Mouse (Mus musculus) midbrain, embryonic 13.5 days (tissue): ENCODE results near the gene Ptk7. TPM values are rescaled to one million over a fixed set of nuclear protein-coding genes. Genes with fewer than 3 reads are reported as not detected.

Experiments used
- ATAC-seq: fragments of 200-750 bp; cut with Nextera tagmentation; 2 replicates; pipeline ENCODE4 v1.8.0; 2017; ENCODE audit warnings: mild to moderate bottlenecking, moderate TSS enrichment, moderate library complexity
- H3K27ac ChIP-seq: fragments of 300-500 bp; sonication (generic); 2 replicates; pipeline ENCODE4 v1.5.1; 2015; ENCODE audit warnings: inconsistent platforms, mild to moderate bottlenecking, moderate library complexity
- H3K27me3 ChIP-seq: fragments of 300-500 bp; sonication (generic); 2 replicates; pipeline ENCODE4 v1.6.1; 2015; ENCODE audit warnings: mild to moderate bottlenecking, inconsistent platforms
- H3K36me3 ChIP-seq: fragments of 300-500 bp; sonication (generic); 2 replicates; pipeline ENCODE4 v1.6.1; 2015; ENCODE audit warnings: mild to moderate bottlenecking, inconsistent platforms
- H3K4me1 ChIP-seq: fragments of 300-500 bp; sonication (generic); replicated peaks from 2 replicates; pipeline ENCODE4 v1.6.1; 2015; ENCODE audit warnings: inconsistent platforms
- H3K4me2 ChIP-seq: fragments of 300-500 bp; sonication (generic); replicated peaks from 2 replicates; pipeline ENCODE4 v1.6.1; 2015; ENCODE audit warnings: moderate library complexity, mild to moderate bottlenecking, inconsistent platforms
- H3K4me3 ChIP-seq: fragments of 300-500 bp; sonication (generic); replicated peaks from 2 replicates; pipeline ENCODE4 v1.5.1; 2015; ENCODE audit warnings: mild to moderate bottlenecking, inconsistent platforms
- H3K9ac ChIP-seq: fragments of 300-500 bp; sonication (generic); replicated peaks from 2 replicates; pipeline ENCODE4 v1.6.1; 2015; ENCODE audit warnings: mild to moderate bottlenecking, inconsistent platforms
- H3K9me3 ChIP-seq: fragments of 300-500 bp; sonication (generic); 2 replicates; pipeline ENCODE4 v1.6.1; 2016; ENCODE audit warnings: mild to moderate bottlenecking, inconsistent platforms
- WGBS: fragments of 180-500 bp; shearing (Covaris S2); methylation state at CpG from one replicate; pipeline ENCODE4 v1.1.7; 2015; 5-methylcytosine and 5-hydroxymethylcytosine counted together
- polyA plus RNA-seq: library from polyadenylated mRNA; unstranded; fragments of >200 nt; fragmentation: Nextera tagmentation; extraction: Ambion mirVana; gene quantifications from 2 replicates; pipeline ENCODE4 v1.2.1, GENCODE M21; 2015

The Ptk7 gene
- polyA plus RNA-seq, 1 experiment from 2014 or later: 37.5 TPM

DNA sequence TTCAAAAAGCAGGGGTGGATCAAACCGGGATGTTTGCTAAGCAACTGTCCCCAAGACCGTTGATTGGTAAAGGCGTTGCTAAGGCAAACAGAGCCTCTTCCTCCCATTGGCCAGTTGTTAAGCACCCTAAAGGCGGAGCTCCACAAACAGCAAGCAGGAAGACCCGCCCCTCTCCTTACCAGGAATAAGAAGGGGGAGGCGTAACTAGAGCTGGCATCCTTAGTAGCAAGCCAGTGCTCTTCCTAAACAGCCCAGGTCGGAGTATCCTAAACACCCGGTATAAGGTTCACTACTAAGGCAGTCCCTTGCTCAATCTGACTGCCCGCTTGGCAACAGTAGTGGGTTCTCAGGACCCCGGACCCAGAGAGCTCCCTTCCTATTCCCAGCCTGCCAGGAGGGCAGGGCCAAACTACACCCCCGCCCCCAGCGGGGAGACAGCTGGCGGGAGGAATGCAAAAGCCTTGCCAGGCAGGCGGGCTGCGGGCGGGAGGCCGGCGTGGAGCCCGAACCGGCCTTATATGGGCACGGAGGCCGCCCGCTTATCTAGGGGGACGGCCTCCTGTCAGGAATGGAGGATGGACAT, 76.4 kb downstream of the Ptk7 start:
- 1% methylated on average over 24 of the region's 24 CpGs for WGBS
- peak overlapping the region; percentile 94 for H3K4me2 ChIP-seq
- H3K27me3 ChIP-seq: peaks cover 1% of the 10 kb centered on the region; the same call in 1 of the 2 replicates
- peak overlapping the region; percentile 98 for H3K4me3 ChIP-seq
- no peaks in the 10 kb centered on the region for H3K9me3 ChIP-seq
- H3K9ac ChIP-seq: peak overlapping the region; percentile 99
- peak overlapping the region; percentile 80 for H3K27ac ChIP-seq
- H3K36me3 ChIP-seq: peaks cover 43% of the 10 kb centered on the region
- peak; percentile 79 for ATAC-seq
- H3K4me1 ChIP-seq: peaks cover 41% of the 10 kb centered on the region

DNA sequence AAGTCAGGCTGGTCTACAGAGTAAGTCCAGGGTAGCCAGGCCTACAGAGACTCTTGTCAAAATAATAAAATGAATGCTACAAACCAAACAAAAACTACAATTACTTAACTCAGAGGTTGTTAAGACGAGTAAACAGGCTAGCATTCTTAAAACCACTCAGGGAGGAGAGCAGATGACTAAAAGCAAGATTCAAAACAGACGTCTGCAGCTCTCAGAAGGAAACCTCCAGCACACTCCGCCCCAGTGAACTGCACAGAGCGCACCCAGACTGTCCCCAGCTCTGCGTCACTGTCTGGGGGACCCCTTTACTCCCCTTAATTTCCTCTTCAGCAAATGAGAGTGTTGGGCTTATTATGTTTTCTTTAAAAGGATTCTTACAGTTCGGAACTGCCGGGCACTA, 77.2 kb downstream of the Ptk7 start:
- H3K4me1 ChIP-seq: peaks cover 40% of the 10 kb centered on the region
- peaks cover 45% of the 10 kb centered on the region for H3K36me3 ChIP-seq
- no peak for ATAC-seq
- H3K9ac ChIP-seq: no peak overlapping the region
- H3K27me3 ChIP-seq: peaks cover 9% of the 10 kb centered on the region
- no peaks in the 10 kb centered on the region for H3K9me3 ChIP-seq
- WGBS: 83% methylated on average over 7 of the region's 7 CpGs
- peak overlapping the region; percentile 94 for H3K4me2 ChIP-seq
- peak overlapping the region; percentile 14; the same call in 1 of the 2 replicates for H3K27ac ChIP-seq
- H3K4me3 ChIP-seq: peak overlapping the region; percentile 98; the same call in 1 of the 2 replicates

DNA sequence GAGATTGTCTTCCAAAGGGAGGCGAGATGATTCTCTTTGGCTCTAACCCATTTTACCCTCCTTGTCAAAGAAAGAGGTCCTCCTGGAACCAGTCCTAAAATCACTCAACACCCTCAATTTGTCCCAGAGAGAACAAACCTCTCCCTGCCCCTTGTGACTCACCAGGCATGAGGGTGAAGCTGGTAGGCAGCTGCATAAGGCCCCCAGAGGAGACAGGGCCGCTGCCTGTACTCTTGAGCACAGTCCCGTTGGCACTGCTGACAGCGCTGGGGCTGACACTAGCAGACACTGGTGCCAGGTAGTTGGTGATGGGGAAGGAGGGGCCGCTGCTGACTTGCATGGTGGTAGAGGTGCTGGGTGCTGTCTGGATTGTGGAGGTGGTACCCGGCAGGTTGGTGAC, 77.9 kb downstream of the Ptk7 start:
- WGBS: 94% methylated on average over 6 of the region's 6 CpGs
- peaks cover 41% of the 10 kb centered on the region for H3K4me1 ChIP-seq

DNA sequence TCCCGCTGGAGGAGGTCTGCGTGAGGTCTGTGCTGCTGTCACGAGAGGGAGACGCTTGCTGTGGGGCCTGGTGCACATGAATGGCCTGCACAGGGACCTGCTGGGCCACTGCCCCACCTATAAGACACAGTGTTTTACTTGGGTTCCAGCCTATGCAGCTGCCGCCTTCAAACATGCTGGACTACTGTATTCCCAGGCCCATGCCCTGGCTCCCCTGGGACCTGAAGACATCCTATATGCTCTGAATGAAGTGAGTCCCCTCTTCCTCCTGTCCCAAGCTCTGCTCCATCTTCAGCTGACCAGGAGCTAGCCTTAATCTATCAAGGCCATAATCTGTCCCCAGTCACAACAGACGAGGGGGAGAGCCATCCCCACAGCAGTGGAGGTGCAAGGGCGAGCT, 78.4 kb downstream of the Ptk7 start:
- 91% methylated on average over 7 of the region's 7 CpGs for WGBS
- no peak overlapping the region for H3K9ac ChIP-seq
- peaks cover 13% of the 10 kb centered on the region for H3K27me3 ChIP-seq
- no peak overlapping the region for H3K27ac ChIP-seq
- no peaks in the 10 kb centered on the region for H3K9me3 ChIP-seq
- H3K36me3 ChIP-seq: peaks cover 45% of the 10 kb centered on the region
- H3K4me2 ChIP-seq: no peak overlapping the region
- peaks cover 43% of the 10 kb centered on the region for H3K4me1 ChIP-seq
- no peak for ATAC-seq
- H3K4me3 ChIP-seq: no peak overlapping the region

More for the DNA sequence above, 77.9 kb downstream of the Ptk7 start:
- Histone ChIP-seq H3K9ac (no peak overlapping the region), H3K4me2 (no peak overlapping the region), H3K27ac (no peak overlapping the region), H3K4me3 (no peak overlapping the region), H3K9me3 (no peaks in the 10 kb centered on the region), H3K27me3 (peaks cover 13% of the 10 kb centered on the region), H3K36me3 (peaks cover 45% of the 10 kb centered on the region)
- no peak for ATAC-seq

DNA sequence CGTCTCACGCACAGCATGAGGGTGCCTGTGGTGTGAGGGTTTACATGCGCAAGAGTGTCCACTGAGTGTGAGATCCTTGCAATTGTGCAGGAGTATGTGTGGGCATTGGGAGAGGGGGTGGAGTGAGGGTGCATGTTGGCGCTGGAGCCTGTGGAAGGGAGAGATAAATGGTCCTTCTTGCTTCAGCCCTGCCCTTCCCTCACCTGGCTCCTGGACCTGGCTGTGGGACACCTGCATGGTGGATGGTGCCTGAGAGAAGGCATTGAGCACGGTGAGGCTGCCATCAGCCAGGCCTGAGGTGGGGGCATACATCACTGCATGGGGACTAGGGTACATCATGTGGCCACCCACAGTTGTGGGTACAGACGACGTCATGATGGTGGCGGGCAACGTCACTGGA, 79.7 kb downstream of the Ptk7 start:
- Histone ChIP-seq H3K9ac (no peak overlapping the region), H3K27ac (no peak overlapping the region), H3K4me3 (no peak overlapping the region), H3K4me1 (peaks cover 51% of the 10 kb centered on the region), H3K9me3 (no peaks in the 10 kb centered on the region), H3K36me3 (peaks cover 45% of the 10 kb centered on the region), H3K27me3 (peaks cover 13% of the 10 kb centered on the region), H3K4me2 (no peak overlapping the region)
- ATAC-seq: no peak
- 90% methylated on average over 9 of the region's 9 CpGs for WGBS

DNA sequence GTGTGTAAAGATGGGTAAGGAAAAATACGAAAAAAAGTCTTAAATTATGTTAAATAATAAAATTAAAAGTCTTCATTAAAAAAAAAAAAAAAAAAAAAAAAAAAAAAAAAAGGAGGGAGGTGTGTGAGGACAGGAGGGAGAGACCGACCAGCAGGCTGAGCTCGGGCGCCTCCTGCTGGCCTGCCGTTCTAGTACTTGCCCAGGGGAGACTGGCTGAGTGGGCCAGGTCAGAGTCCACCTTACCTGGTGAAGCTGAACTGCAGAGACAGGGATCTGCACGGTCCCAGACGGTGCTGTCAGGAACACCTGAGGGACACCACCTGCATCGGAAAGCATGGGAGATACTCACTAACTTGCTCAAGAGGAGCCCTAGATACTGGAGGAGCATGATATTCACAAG, 80.1 kb downstream of the Ptk7 start:
- no peak overlapping the region for H3K4me3 ChIP-seq
- no peaks in the 10 kb centered on the region for H3K9me3 ChIP-seq
- 22% methylated on average over 8 of the region's 8 CpGs for WGBS
- H3K4me2 ChIP-seq: no peak overlapping the region
- peaks cover 47% of the 10 kb centered on the region for H3K4me1 ChIP-seq
- ATAC-seq: no peak
- H3K36me3 ChIP-seq: peaks cover 45% of the 10 kb centered on the region
- H3K27me3 ChIP-seq: peaks cover 13% of the 10 kb centered on the region
- H3K9ac ChIP-seq: no peak overlapping the region
- H3K27ac ChIP-seq: no peak overlapping the region

DNA sequence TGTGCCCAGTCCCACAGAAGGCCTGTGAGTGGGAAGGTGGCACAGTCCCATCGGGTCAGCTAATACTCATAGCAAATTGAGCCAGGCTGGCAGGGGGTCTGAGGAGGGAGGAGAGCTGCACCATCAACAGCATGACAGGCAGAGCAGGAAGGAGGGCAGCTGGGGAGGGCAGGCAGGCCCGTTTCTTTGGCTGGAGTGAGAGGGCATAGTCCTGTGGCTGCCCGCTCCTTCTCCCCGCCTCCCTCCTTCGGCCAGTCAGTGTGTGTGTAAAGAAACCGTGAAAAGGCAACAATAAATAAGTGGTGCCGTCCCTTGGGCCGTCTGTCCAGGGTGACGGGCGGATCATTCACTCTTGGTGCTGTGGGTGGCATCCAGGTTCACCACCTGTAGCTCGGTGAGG, 80.6 kb downstream of the Ptk7 start:
- H3K36me3 ChIP-seq: peaks cover 45% of the 10 kb centered on the region
- H3K4me3 ChIP-seq: no peak overlapping the region
- H3K9me3 ChIP-seq: no peaks in the 10 kb centered on the region
- H3K27ac ChIP-seq: no peak overlapping the region
- no peak for ATAC-seq
- H3K27me3 ChIP-seq: peaks cover 13% of the 10 kb centered on the region
- 57% methylated on average over 11 of the region's 11 CpGs for WGBS
- no peak overlapping the region for H3K9ac ChIP-seq
- peaks cover 42% of the 10 kb centered on the region for H3K4me1 ChIP-seq
- no peak overlapping the region for H3K4me2 ChIP-seq

DNA sequence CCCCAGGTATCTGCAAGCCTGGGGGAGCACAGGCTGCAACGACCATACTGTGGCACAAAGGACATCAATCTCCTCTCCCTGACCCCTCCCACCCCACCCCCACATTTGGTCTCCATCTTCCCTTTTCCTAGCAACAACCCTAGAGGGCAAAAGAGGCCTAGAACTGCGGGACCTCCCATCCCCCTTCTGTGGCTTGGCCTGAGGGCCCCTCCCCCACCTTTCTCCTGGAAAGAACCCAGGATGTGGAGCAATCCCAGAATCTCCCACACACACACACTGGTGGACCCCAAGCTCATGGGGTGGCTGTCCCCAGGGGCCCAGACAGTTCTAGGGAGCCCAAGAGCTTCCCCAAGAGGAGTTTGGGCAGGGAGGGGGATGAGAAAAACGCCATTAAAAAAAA, 81.4 kb downstream of the Ptk7 start:
- Histone ChIP-seq H3K27me3 (peaks cover 13% of the 10 kb centered on the region), H3K27ac (no peak overlapping the region), H3K9ac (no peak overlapping the region), H3K4me1 (peaks cover 36% of the 10 kb centered on the region), H3K4me3 (no peak overlapping the region), H3K36me3 (peaks cover 51% of the 10 kb centered on the region), H3K4me2 (no peak overlapping the region), H3K9me3 (no peaks in the 10 kb centered on the region)
- WGBS: 3% methylated on average over 3 of the region's 3 CpGs
- ATAC-seq: no peak

DNA sequence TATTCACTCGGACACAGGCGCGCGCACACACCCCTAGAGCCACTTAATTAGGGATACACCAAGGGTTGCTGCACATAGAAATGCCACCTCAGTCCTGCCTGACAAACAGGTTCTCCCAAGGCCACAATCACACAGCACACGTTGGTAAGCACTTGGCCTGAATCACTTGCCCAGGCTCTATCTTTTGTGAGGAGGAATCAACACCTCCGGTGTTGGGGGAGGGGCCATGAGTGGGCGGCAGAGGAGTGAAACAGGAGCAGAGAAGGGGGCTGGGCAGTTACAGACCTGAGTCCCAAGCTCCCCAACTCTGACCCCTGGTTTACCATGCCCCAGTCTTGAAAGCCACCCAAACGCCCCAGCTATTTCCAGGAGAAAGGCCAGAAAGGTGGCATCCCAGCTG, 82.3 kb downstream of the Ptk7 start:
- Histone ChIP-seq H3K4me3 (peak overlapping the region; percentile 81; the same call in 1 of the 2 replicates), H3K4me2 (peak overlapping the region; percentile 86), H3K9me3 (no peaks in the 10 kb centered on the region), H3K4me1 (peaks cover 28% of the 10 kb centered on the region), H3K9ac (no peak overlapping the region), H3K36me3 (peaks cover 51% of the 10 kb centered on the region), H3K27ac (no peak overlapping the region), H3K27me3 (peaks cover 13% of the 10 kb centered on the region)
- ATAC-seq: no peak
- WGBS: 9% methylated on average over 8 of the region's 8 CpGs

DNA sequence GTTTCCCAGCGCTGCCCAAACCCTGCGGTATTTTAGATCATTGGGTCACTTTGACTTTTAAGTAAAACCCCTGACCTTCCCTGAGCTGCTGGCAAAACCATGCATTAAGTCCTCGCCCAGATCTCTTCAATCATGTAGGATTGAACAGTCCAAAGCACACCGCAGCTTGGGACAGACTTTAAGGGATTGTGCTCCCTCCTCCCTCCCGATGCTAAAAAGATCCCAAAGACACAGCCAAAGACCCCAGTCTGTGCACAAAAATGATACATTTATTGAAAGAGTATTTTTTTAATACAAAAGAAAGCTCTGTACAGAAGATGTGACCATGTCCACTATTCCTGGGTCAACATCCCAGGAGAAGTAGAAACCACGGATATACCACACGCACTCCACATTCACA, 82.7 kb downstream of the Ptk7 start:
- WGBS: 6% methylated on average over 7 of the region's 7 CpGs
- ATAC-seq: no peak
- peaks cover 13% of the 10 kb centered on the region for H3K27me3 ChIP-seq
- H3K27ac ChIP-seq: no peak overlapping the region
- H3K9me3 ChIP-seq: no peaks in the 10 kb centered on the region
- peak overlapping the region; percentile 93 for H3K9ac ChIP-seq
- peak overlapping the region; percentile 86 for H3K4me2 ChIP-seq
- H3K4me1 ChIP-seq: peaks cover 26% of the 10 kb centered on the region
- H3K4me3 ChIP-seq: peak overlapping the region; percentile 81
- H3K36me3 ChIP-seq: peaks cover 50% of the 10 kb centered on the region

DNA sequence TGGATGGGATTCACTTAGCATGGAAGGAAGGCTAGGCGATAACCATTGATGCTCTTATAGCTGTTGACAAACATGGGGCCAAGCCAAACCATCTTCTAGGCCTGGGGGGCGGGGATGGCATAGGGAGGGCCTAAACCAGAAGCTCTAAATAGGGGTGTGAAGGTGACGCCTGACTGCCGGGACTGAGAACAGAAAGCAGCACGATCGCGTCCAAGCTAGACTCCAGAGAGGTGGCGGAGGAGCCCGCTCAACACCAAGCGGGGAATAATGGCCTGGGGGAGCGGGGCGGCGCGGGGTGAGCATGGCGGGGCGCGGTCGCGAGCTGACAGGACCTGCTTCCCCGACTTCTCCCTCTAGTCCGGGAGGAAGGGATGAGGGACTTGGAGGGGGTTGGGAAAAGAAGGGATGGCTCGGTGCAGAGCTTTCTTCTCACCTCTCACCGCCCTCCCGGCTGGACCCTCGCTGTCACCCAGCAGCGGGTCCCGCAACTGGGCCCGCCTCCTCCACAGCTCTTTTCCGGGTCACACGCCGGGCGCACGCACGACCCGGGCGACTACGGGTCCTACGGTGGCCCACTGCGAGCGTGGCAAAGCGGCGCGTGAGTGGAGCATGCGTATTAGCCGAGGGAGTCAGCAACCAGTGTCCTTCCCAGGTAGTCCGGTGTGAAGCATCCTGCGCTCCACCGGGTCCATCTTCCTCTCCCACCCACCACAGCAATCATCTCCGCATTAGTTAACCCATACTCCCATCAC, 83.3 kb downstream of the Ptk7 start, which contains the start of gene Cul9:
Cul9 (minus strand) TSS at position 576 of the 752 bp plus-strand sequence.
- Histone ChIP-seq H3K4me1 (peaks cover 26% of the 10 kb centered on the region), H3K27ac (peak within 1 kb of the TSS; percentile 30; the same call in 1 of the 2 replicates), H3K27me3 (peaks cover 13% of the 10 kb centered on the region), H3K9me3 (no peaks in the 10 kb centered on the region), H3K9ac (peak within 1 kb of the TSS; percentile 93), H3K4me2 (peak within 1 kb of the TSS; percentile 86), H3K4me3 (peak within 1 kb of the TSS; percentile 81), H3K36me3 (peaks cover 50% of the 10 kb centered on the region)
- WGBS: 1% methylated on average over 43 of the region's 49 CpGs
- ATAC-seq: peak; percentile 95

DNA sequence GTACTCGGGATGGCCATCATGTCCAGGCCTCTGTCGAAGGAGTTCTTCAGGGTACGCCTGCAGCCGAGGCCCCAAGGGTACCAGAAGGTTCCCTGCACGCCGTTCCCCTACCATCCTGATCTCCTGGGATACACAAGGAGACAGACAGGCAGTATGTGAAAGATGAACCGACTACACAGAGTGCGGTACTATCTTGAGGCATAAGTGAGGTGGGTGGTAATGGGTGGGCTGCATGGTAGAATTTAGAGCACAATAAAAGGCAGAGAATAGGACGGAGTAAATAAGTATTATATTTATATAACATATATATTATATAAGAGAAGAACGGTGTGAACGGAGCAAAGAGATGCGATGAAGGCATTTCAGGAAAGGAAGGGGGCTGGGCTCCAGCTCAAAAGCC, 85.6 kb downstream of the Ptk7 start:
- Histone ChIP-seq H3K4me1 (peaks cover 26% of the 10 kb centered on the region), H3K9me3 (no peaks in the 10 kb centered on the region), H3K36me3 (peaks cover 49% of the 10 kb centered on the region), H3K27ac (no peak overlapping the region), H3K4me3 (no peak overlapping the region), H3K4me2 (no peak overlapping the region), H3K27me3 (peaks cover 13% of the 10 kb centered on the region), H3K9ac (0 out of 2 replicates have a peak overlapping the region, but pooled peaks have one; percentile 7)
- 90% methylated on average over 12 of the region's 12 CpGs for WGBS
- ATAC-seq: no peak
